Mouse (Mus musculus): Measurements from ENCODE around the gene Afap1l2. TPM values are rescaled to one million over a fixed set of nuclear protein-coding genes. Genes with fewer than 3 reads are reported as not detected.

Afap1l2 gene
- 8.9 and 9.1 TPM in 2 replicates for polyA plus RNA-seq (2012; rRNA removed)

DNA sequence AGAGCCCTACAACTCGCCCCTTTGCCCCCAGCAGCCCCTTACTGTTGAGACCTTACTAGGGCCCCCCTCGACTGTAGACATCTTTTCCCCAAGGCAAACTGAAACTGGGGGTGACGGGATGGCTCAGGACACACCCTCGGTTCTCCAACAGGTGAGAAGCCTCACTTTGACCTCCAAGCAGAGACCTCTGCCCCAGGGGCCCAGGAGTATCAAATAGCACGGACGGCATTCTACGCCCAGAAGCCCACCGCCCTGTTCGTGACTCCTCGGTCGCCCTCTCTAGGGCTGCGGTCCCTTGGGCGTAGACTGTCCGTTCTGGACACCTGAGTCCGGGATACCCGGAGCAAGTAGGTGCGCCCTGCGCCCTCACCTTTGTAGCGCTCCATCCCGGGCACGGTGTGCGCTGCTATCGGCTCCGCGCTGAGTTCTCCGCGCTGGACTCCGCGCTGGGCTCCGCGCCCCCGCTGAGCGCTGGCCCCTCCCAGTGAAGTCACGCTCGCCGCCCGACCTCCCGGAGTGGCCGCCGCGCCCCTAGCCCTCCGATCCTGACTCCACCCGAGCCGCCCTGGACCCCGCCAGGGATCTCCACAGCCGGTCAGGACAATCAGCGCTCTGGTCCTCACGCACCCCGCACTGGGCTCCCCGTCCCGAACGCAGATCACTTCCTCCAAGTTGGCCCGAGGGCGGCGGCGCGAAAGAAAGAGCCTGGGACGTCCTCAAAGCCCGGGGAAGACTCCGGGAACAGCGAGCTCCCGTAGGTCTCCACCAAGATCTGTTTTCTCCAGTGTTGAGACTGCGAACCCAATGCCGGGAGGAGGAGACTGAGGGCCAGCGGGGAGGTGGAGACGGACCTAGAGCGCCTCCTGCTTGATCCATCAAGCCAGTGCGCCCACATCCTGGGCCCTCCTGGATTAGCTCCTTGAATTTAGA is at the start of gene Afap1l2:
Afap1l2 (minus strand) TSS at position 448 of the 930 bp plus-strand sequence.

GRCm38 (mm10) chr19:56873816-56874600 is 134.0 kb downstream of the Afap1l2 start, which contains the start of gene Vwa2:
Vwa2 (plus strand) TSS chr19:56874249.

Other genes starting within 250 kb of the Afap1l2 start
- gene Ccdc186, start 186.0 kb downstream of the Afap1l2 start, polyA plus RNA-seq (2012; rRNA removed), result 14.8 and 15.7 TPM in 2 replicates
- gene Tdrd1, start 182.0 kb downstream of the Afap1l2 start, polyA plus RNA-seq (2012; rRNA removed), result 1.7 TPM in 2 replicates
- 0.66 and 0.94 TPM in 2 replicates for gene Vwa2, start 134.0 kb downstream of the Afap1l2 start, polyA plus RNA-seq (2012; rRNA removed)

All from central nervous system, embryonic 18 days (tissue).